Mouse (Mus musculus) megakaryocyte, embryonic 14.5 days (primary cell): Measurements from ENCODE around the gene Cdc7.

Source experiments
- FLI1 ChIP-seq: IDR thresholded peaks from 2 replicates; pipeline ENCODE4 v1.6.1; 2012; ENCODE audit warnings: low read length, inconsistent platforms, mixed read lengths
- GATA1 ChIP-seq: IDR thresholded peaks from 3 replicates; pipeline ENCODE4 v1.6.1; 2012; ENCODE audit warnings: mixed read lengths, low read length, inconsistent platforms, borderline replicate concordance

GRCm38 (mm10) chr5:107029801-107030200 is 65.7 kb downstream of the Cdc7 start:
- no peak for TF ChIP-seq FLI1
- TF ChIP-seq GATA1 = no peak
